Mouse (Mus musculus): ENCODE measurements around the gene Ly6g6c.
"Not testable (repeated sequence)": the region's sequence is repeated elsewhere in the genome, so short reads cannot be mapped to it uniquely, and the experiment has no call there.

- not testable (repeated sequence) for TF ChIP-seq CTCF (IDR thresholded peaks at IDR 0.05; ENCODE audit: control insufficient read depth, insufficient read depth, low read length); POLR2A (IDR thresholded peaks at IDR 0.05; ENCODE audit: borderline replicate concordance, control insufficient read depth, low read depth, low read length)
Observed at GRCm38 (mm10) chr17:35033703-35034102, 31.5 kb upstream of the Ly6g6c start.
